Mouse (Mus musculus): ENCODE measurements at regions not wholly inside any gene's neighbourhood (a gene's known extent, or its start where the extent isn't known, plus 50 kb on each side); places are given as distances from the start of the nearest gene placed in this dataset.

DNA sequence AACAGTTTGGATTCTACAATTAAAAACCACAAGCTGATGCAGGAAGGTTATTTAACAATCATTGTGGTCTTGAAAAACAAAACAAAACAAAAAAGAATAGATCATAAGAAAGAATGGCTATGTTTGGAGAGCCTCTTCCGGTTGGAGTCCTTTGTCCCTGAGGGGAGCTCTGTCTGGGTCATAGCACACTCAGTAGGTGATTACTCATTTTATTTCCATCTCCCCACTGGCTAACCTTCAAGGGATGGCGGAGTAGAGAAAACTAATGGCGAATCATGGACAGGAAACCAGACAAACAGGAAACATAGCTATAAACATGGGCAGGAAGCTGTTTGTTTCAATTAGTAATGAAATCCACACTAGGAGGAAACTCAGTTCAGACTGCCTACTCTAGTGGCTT, 545.8 kb upstream of the Tenm3 start:
- no peaks in the 10 kb centered on the region for H3K4me1 ChIP-seq (ENCODE audit: control insufficient read depth, insufficient read depth, low read length)
- no peak overlapping the region for H3K9ac ChIP-seq (ENCODE audit: low read depth, poor library complexity, severe bottlenecking)
- no peak overlapping the region for H3K4me3 ChIP-seq (ENCODE audit: low read depth, low read length)
- H3K36me3 ChIP-seq (ENCODE audit: control insufficient read depth, insufficient read depth, low read length, poor library complexity, severe bottlenecking): no peaks in the 10 kb centered on the region
- no peaks in the 10 kb centered on the region for H3K27me3 ChIP-seq (ENCODE audit: control insufficient read depth, insufficient read depth, low read length, poor library complexity, severe bottlenecking)
- H3K27ac ChIP-seq (ENCODE audit: insufficient read depth, low read length): no peak overlapping the region
- TF ChIP-seq EP300 (IDR thresholded peaks at IDR 0.05; ENCODE audit: insufficient read depth, low read depth, low read length) (no peak), CTCF (IDR thresholded peaks at IDR 0.05; ENCODE audit: low read depth, low read length) (no peak), POLR2A (IDR thresholded peaks at IDR 0.05; ENCODE audit: insufficient read depth, low read length) (no peak)
- no peaks in the 10 kb centered on the region for H3K9me3 ChIP-seq (replicated peaks; ENCODE audit: control insufficient read depth, insufficient read depth, low read length, poor library complexity, severe bottlenecking)

DNA sequence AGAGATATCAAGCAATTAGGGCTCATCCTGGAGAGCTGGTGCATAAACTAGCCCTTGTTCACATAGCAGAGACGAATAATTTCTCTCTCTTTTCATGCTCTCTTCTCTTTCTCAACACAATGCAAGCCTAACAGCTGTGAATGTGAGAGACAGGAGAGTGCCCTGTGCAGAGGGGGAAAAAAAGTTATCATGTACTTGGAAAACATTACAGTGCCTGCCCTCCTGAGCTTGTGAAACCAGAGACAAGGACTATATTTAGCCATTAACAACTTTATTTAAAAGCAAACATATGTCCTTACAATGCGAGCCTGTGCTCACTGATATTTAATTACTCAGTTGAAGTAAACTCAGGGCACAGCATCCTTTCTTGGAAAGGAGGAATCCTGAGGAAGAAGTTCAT, 543.8 kb upstream of the Tenm3 start:
- Histone ChIP-seq H3K27me3 (ENCODE audit: control insufficient read depth, insufficient read depth, low read length, poor library complexity, severe bottlenecking) (no peaks in the 10 kb centered on the region), H3K9me3 (replicated peaks; ENCODE audit: control insufficient read depth, insufficient read depth, low read length, poor library complexity, severe bottlenecking) (no peaks in the 10 kb centered on the region), H3K9ac (ENCODE audit: low read depth, poor library complexity, severe bottlenecking) (no peak overlapping the region), H3K36me3 (ENCODE audit: control insufficient read depth, insufficient read depth, low read length, poor library complexity, severe bottlenecking) (no peaks in the 10 kb centered on the region), H3K4me1 (ENCODE audit: control insufficient read depth, insufficient read depth, low read length) (no peaks in the 10 kb centered on the region), H3K27ac (ENCODE audit: insufficient read depth, low read length) (no peak overlapping the region), H3K4me3 (ENCODE audit: low read depth, low read length) (no peak overlapping the region)
- TF ChIP-seq POLR2A (IDR thresholded peaks at IDR 0.05; ENCODE audit: insufficient read depth, low read length) (no peak), EP300 (IDR thresholded peaks at IDR 0.05; ENCODE audit: insufficient read depth, low read depth, low read length) (no peak)

DNA sequence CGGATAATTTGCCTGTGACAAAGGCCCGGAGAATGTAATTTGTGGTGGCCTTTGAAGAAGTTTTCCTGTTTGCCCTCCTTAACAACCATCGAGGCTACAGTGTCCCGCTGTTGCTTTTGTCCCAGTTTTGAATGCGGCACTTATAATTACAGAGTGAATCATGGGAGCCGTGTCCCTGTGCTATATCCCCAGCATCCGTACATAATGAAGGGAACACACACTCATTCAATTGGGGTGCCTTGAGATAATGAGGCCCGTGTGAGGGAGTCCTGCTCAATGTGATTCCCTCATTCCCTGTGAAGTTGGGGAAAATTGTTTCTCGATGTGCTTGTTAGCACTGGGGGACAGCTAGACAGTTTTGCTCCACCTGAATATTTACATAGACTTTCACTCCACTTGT, 528.9 kb upstream of the Tenm3 start:
- Histone ChIP-seq H3K4me3 (ENCODE audit: low read depth, low read length) (no peak overlapping the region), H3K36me3 (ENCODE audit: control insufficient read depth, insufficient read depth, low read length, poor library complexity, severe bottlenecking) (no peaks in the 10 kb centered on the region), H3K27me3 (ENCODE audit: control insufficient read depth, insufficient read depth, low read length, poor library complexity, severe bottlenecking) (no peaks in the 10 kb centered on the region), H3K27ac (ENCODE audit: insufficient read depth, low read length) (no peak overlapping the region), H3K9ac (ENCODE audit: low read depth, poor library complexity, severe bottlenecking) (no peak overlapping the region), H3K4me1 (ENCODE audit: control insufficient read depth, insufficient read depth, low read length) (no peaks in the 10 kb centered on the region), H3K9me3 (replicated peaks; ENCODE audit: control insufficient read depth, insufficient read depth, low read length, poor library complexity, severe bottlenecking) (no peaks in the 10 kb centered on the region; the same call in 1 of the 2 replicates)
- no peak for TF ChIP-seq CTCF (IDR thresholded peaks at IDR 0.05; ENCODE audit: low read depth, low read length)
- TF ChIP-seq POLR2A (IDR thresholded peaks at IDR 0.05; ENCODE audit: insufficient read depth, low read length): no peak
- no peak for TF ChIP-seq EP300 (IDR thresholded peaks at IDR 0.05; ENCODE audit: insufficient read depth, low read depth, low read length)

GRCm38 (mm10) chr8:49362682-49363081, 518.9 kb upstream of the Tenm3 start:
- Histone ChIP-seq H3K36me3 (ENCODE audit: control insufficient read depth, insufficient read depth, low read length, poor library complexity, severe bottlenecking) (no peaks in the 10 kb centered on the region), H3K9me3 (replicated peaks; ENCODE audit: control insufficient read depth, insufficient read depth, low read length, poor library complexity, severe bottlenecking) (no peaks in the 10 kb centered on the region), H3K4me1 (ENCODE audit: control insufficient read depth, insufficient read depth, low read length) (no peaks in the 10 kb centered on the region), H3K27me3 (ENCODE audit: control insufficient read depth, insufficient read depth, low read length, poor library complexity, severe bottlenecking) (no peaks in the 10 kb centered on the region), H3K4me3 (ENCODE audit: low read depth, low read length) (no peak overlapping the region), H3K27ac (ENCODE audit: insufficient read depth, low read length) (no peak overlapping the region), H3K9ac (ENCODE audit: low read depth, poor library complexity, severe bottlenecking) (no peak overlapping the region)
- TF ChIP-seq CTCF (IDR thresholded peaks at IDR 0.05; ENCODE audit: low read depth, low read length): no peak
- no peak for TF ChIP-seq POLR2A (IDR thresholded peaks at IDR 0.05; ENCODE audit: insufficient read depth, low read length)
- TF ChIP-seq EP300 (IDR thresholded peaks at IDR 0.05; ENCODE audit: insufficient read depth, low read depth, low read length): no peak

DNA sequence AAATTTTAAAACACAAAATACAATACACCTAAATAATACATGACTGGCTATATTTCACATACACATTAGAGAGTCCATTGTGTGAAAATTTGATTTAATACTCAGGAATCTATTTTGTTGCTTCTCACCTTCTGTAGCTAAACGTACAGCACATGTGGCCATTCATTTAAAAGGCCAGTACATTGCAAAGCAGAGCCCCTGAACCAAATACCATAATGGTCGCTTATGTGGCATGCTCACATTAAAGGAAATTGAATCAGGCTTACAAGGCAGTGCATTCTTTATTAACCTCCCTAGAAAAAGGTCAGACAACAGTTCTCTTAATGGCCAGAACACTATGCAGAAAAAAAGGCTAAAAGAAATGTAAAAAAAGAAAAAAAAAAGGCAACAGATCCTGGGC, 517.7 kb upstream of the Tenm3 start:
- Histone ChIP-seq H3K27ac (ENCODE audit: insufficient read depth, low read length) (no peak overlapping the region), H3K9ac (ENCODE audit: low read depth, poor library complexity, severe bottlenecking) (no peak overlapping the region), H3K36me3 (ENCODE audit: control insufficient read depth, insufficient read depth, low read length, poor library complexity, severe bottlenecking) (no peaks in the 10 kb centered on the region), H3K27me3 (ENCODE audit: control insufficient read depth, insufficient read depth, low read length, poor library complexity, severe bottlenecking) (no peaks in the 10 kb centered on the region), H3K4me1 (ENCODE audit: control insufficient read depth, insufficient read depth, low read length) (no peaks in the 10 kb centered on the region), H3K4me3 (ENCODE audit: low read depth, low read length) (no peak overlapping the region), H3K9me3 (replicated peaks; ENCODE audit: control insufficient read depth, insufficient read depth, low read length, poor library complexity, severe bottlenecking) (no peaks in the 10 kb centered on the region)
- no peak for TF ChIP-seq POLR2A (IDR thresholded peaks at IDR 0.05; ENCODE audit: insufficient read depth, low read length)
- no peak for TF ChIP-seq CTCF (IDR thresholded peaks at IDR 0.05; ENCODE audit: low read depth, low read length)
- TF ChIP-seq EP300 (IDR thresholded peaks at IDR 0.05; ENCODE audit: insufficient read depth, low read depth, low read length): no peak

GRCm38 (mm10) chr8:49360121-49360520, 516.4 kb upstream of the Tenm3 start:
- Histone ChIP-seq H3K36me3 (ENCODE audit: control insufficient read depth, insufficient read depth, low read length, poor library complexity, severe bottlenecking) (no peaks in the 10 kb centered on the region), H3K27ac (ENCODE audit: insufficient read depth, low read length) (no peak overlapping the region), H3K9me3 (replicated peaks; ENCODE audit: control insufficient read depth, insufficient read depth, low read length, poor library complexity, severe bottlenecking) (no peaks in the 10 kb centered on the region)

More at GRCm38 (mm10) chr8:49360121-49360520, 516.4 kb upstream of the Tenm3 start:
- TF ChIP-seq EP300 (IDR thresholded peaks at IDR 0.05; ENCODE audit: insufficient read depth, low read depth, low read length) (no peak), POLR2A (IDR thresholded peaks at IDR 0.05; ENCODE audit: insufficient read depth, low read length) (no peak), CTCF (IDR thresholded peaks at IDR 0.05; ENCODE audit: low read depth, low read length) (no peak)
- no peak overlapping the region for H3K4me3 ChIP-seq (ENCODE audit: low read depth, low read length)
- H3K27me3 ChIP-seq (ENCODE audit: control insufficient read depth, insufficient read depth, low read length, poor library complexity, severe bottlenecking): no peaks in the 10 kb centered on the region
- H3K4me1 ChIP-seq (ENCODE audit: control insufficient read depth, insufficient read depth, low read length): no peaks in the 10 kb centered on the region
- H3K9ac ChIP-seq (ENCODE audit: low read depth, poor library complexity, severe bottlenecking): no peak overlapping the region
